Mouse (Mus musculus) erythroblast, embryonic 14.5 days (primary cell): Measurements from ENCODE around the gene Gjd3.

ENCODE experiments used
- GATA1 ChIP-seq: IDR thresholded peaks from 2 replicates; pipeline ENCODE4 v1.6.1; 2012; ENCODE audit warnings: low read length, inconsistent platforms, mixed read lengths
- TAL1 ChIP-seq: IDR thresholded peaks from 3 replicates; pipeline ENCODE4 v1.6.1; 2012; ENCODE audit warnings: low read length, inconsistent platforms, mixed read lengths

GRCm38 (mm10) chr11:98949242-98949957, 33.4 kb downstream of the Gjd3 start:
- no peak for TF ChIP-seq TAL1
- no peak for TF ChIP-seq GATA1
